Mouse (Mus musculus) limb, embryonic 11.5 days (tissue): ENCODE data around the gene Dnajc11. TPM values are rescaled to one million over a fixed set of nuclear protein-coding genes. Genes with fewer than 3 reads are reported as not detected.

ENCODE experiments used
- ATAC-seq: fragments of 200-750 bp; cut with Nextera tagmentation; 2 replicates; pipeline ENCODE4 v1.8.0; 2017; ENCODE audit warnings: low read depth; ENCODE audit not compliant: insufficient number of reproducible peaks, low FRiP score, low TSS enrichment
- DNase-seq: peaks from one replicate; pipeline ENCODE4 v3.0.0-alpha.2; 2015; ENCODE audit warnings: low spot score
- H3K27ac ChIP-seq: fragments of 300-500 bp; sonication (generic); replicated peaks from 2 replicates; pipeline ENCODE4 v1.5.1; 2014; ENCODE audit warnings: low read depth, mild to moderate bottlenecking, low read length
- H3K27me3 ChIP-seq: fragments of 300-500 bp; sonication (generic); 2 replicates; pipeline ENCODE4 v1.6.1; 2014; ENCODE audit warnings: mild to moderate bottlenecking, low read length, mixed read lengths; ENCODE audit not compliant: control insufficient read depth, insufficient read depth
- H3K36me3 ChIP-seq: fragments of 300-500 bp; sonication (generic); 2 replicates; pipeline ENCODE4 v1.6.1; 2014; ENCODE audit warnings: mild to moderate bottlenecking, low read length, moderate library complexity, mixed read lengths; ENCODE audit not compliant: control insufficient read depth, insufficient read depth
- H3K4me1 ChIP-seq: fragments of 300-500 bp; sonication (generic); 2 replicates; pipeline ENCODE4 v1.6.1; 2014; ENCODE audit warnings: low read length, mixed read lengths; ENCODE audit not compliant: control insufficient read depth, insufficient read depth
- H3K4me2 ChIP-seq: fragments of 300-500 bp; sonication (generic); 2 replicates; pipeline ENCODE4 v1.6.1; 2014; ENCODE audit warnings: low read depth, mild to moderate bottlenecking, moderate library complexity; ENCODE audit not compliant: severe bottlenecking
- H3K4me3 ChIP-seq: fragments of 300-500 bp; sonication (generic); 2 replicates; pipeline ENCODE4 v1.5.1; 2014; ENCODE audit warnings: low read depth, low read length
- H3K9ac ChIP-seq: fragments of 300-500 bp; sonication (generic); 2 replicates; pipeline ENCODE4 v1.6.1; 2014; ENCODE audit warnings: mild to moderate bottlenecking, low read length
- H3K9me3 ChIP-seq: fragments of 300-500 bp; sonication (generic); 2 replicates; pipeline ENCODE4 v1.6.1; 2016; ENCODE audit warnings: low read length; ENCODE audit not compliant: control insufficient read depth
- WGBS: fragments of 180-500 bp; shearing (Covaris S2); extraction: QIAGEN DNeasy Blood & Tissue Kit; methylation state at CpG from one replicate; pipeline ENCODE4 v1.1.7; 2014; 5-methylcytosine and 5-hydroxymethylcytosine counted together
- polyA plus RNA-seq: library from polyadenylated mRNA; unstranded; fragments of >200 nt; fragmentation: Nextera tagmentation; extraction: Ambion mirVana; gene quantifications from 2 replicates; pipeline ENCODE4 v1.2.1, GENCODE M21; 2014

Gene Dnajc11
- polyA plus RNA-seq, 1 experiment from 2014 or later = 90.9 TPM

DNA sequence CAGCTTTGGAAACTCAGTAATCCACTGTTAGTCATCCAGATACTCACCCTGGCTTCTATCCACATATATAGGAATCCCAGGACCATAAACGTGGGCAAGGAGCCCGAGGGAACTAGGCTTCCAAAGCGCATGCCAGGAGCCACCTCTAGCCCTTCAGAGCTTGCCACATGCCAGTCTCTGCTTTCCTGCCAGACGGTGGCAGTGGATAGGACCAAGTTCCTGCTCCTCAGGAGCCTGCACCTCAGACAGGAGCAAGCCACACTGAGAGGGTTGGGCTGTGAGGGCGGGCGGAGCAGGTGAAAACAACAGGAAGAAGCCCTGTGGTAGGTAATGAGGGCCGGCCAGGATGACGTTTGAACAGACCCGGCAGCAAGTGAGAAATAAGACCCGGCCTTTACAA, 52.4 kb downstream of the Dnajc11 start:
- H3K27ac ChIP-seq = no peak overlapping the region

GRCm38 (mm10) chr4:151986650-151987049, 53.2 kb downstream of the Dnajc11 start:
- H3K27ac ChIP-seq = no peak overlapping the region
- no peak for DNase-seq
- H3K4me1 ChIP-seq = peaks cover 21% of the 10 kb centered on the region
- no peak overlapping the region for H3K4me3 ChIP-seq
- H3K27me3 ChIP-seq = no peaks in the 10 kb centered on the region
- H3K4me2 ChIP-seq = no peak overlapping the region
- no peak overlapping the region for H3K9ac ChIP-seq
- peaks cover 9% of the 10 kb centered on the region for H3K36me3 ChIP-seq
- H3K9me3 ChIP-seq = no peaks in the 10 kb centered on the region
- ATAC-seq = no peak
- 62% methylated on average over 8 of the region's 8 CpGs for WGBS

More for the DNA sequence above, 52.4 kb downstream of the Dnajc11 start:
- 23% methylated on average over 10 of the region's 10 CpGs for WGBS
- DNase-seq = no peak
- Histone ChIP-seq H3K36me3 (peaks cover 4% of the 10 kb centered on the region; the same call in 1 of the 2 replicates), H3K4me1 (peaks cover 21% of the 10 kb centered on the region), H3K9me3 (no peaks in the 10 kb centered on the region), H3K9ac (no peak overlapping the region), H3K4me2 (no peak overlapping the region), H3K4me3 (no peak overlapping the region), H3K27me3 (no peaks in the 10 kb centered on the region)
- no peak for ATAC-seq

- H3K4me3 ChIP-seq = peak overlapping the region; percentile 78
- no peaks in the 10 kb centered on the region for H3K9me3 ChIP-seq
- WGBS = 33% methylated on average over 10 of the region's 10 CpGs
- H3K4me1 ChIP-seq = peaks cover 17% of the 10 kb centered on the region
- peaks cover 15% of the 10 kb centered on the region for H3K36me3 ChIP-seq
- DNase-seq (no peak), ATAC-seq (no peak)
- H3K9ac ChIP-seq = peak overlapping the region; percentile 96
- H3K4me2 ChIP-seq = peak overlapping the region; percentile 88
- H3K27me3 ChIP-seq = no peaks in the 10 kb centered on the region
- no peak overlapping the region; the same call in 1 of the 2 replicates for H3K27ac ChIP-seq
Observed at GRCm38 (mm10) chr4:151988014-151988341, 54.5 kb downstream of the Dnajc11 start.

GRCm38 (mm10) chr4:151988342-151989109, 55.0 kb downstream of the Dnajc11 start, which contains the start of gene Thap3:
Gene Thap3 (minus strand): TSS chr4:151988997.
- under 1% methylated on average over 52 of the region's 54 CpGs for WGBS
- H3K4me3 ChIP-seq = peak within 1 kb of the TSS; percentile 78
- no peaks in the 10 kb centered on the region for H3K9me3 ChIP-seq
- DNase-seq = peak; percentile 85
- H3K36me3 ChIP-seq = peaks cover 15% of the 10 kb centered on the region
- no peaks in the 10 kb centered on the region for H3K27me3 ChIP-seq
- peaks cover 19% of the 10 kb centered on the region for H3K4me1 ChIP-seq
- H3K4me2 ChIP-seq = peak within 1 kb of the TSS; percentile 88
- H3K27ac ChIP-seq = peak within 1 kb of the TSS; percentile 60
- H3K9ac ChIP-seq = peak within 1 kb of the TSS; percentile 96
- peak; percentile 69 for ATAC-seq

- 24% methylated on average over 6 of the region's 6 CpGs for WGBS
- ATAC-seq = peak; percentile 22; the same call in 1 of the 2 replicates
- Histone ChIP-seq H3K4me1 (peaks cover 21% of the 10 kb centered on the region), H3K4me3 (peak overlapping the region; percentile 78), H3K4me2 (peak overlapping the region; percentile 20), H3K27me3 (no peaks in the 10 kb centered on the region), H3K36me3 (peaks cover 15% of the 10 kb centered on the region), H3K9me3 (no peaks in the 10 kb centered on the region), H3K27ac (peak overlapping the region; percentile 60; the same call in 1 of the 2 replicates), H3K9ac (peak overlapping the region; percentile 96)
- no peak for DNase-seq
Observed at GRCm38 (mm10) chr4:151989110-151989488, 55.6 kb downstream of the Dnajc11 start.

DNA sequence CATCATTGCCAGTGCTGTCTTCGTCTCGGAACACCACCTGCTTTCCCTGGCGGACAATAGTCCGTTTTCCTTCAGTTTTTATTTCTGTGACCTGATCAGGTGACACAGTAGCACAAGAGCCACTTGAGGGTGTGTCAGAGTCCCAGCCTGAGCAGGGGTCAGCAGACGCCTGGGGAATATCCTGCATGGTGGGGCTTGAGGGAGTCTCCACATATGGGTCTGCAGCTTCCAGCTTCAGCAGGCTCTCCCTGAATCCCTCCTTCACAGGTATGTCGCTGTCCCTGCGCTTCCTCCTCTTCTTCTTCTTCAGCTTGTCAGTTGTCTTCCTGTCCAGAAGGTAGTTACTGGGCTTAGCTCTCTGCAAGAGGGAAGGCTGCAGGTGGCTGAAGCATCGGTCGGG, 58.6 kb downstream of the Dnajc11 start:
- no peak for DNase-seq
- no peaks in the 10 kb centered on the region for H3K9me3 ChIP-seq
- no peaks in the 10 kb centered on the region for H3K27me3 ChIP-seq
- no peak for ATAC-seq
- H3K4me2 ChIP-seq = no peak overlapping the region
- H3K9ac ChIP-seq = no peak overlapping the region
- peaks cover 15% of the 10 kb centered on the region for H3K36me3 ChIP-seq
- H3K27ac ChIP-seq = no peak overlapping the region
- H3K4me1 ChIP-seq = peaks cover 13% of the 10 kb centered on the region
- 92% methylated on average over 9 of the region's 9 CpGs for WGBS
- H3K4me3 ChIP-seq = no peak overlapping the region

GRCm38 (mm10) chr4:151993035-151993434, 59.5 kb downstream of the Dnajc11 start:
- no peaks in the 10 kb centered on the region for H3K27me3 ChIP-seq
- 0 out of 2 replicates have a peak overlapping the region, but pooled peaks have one; percentile 5 for H3K9ac ChIP-seq
- ATAC-seq (no peak), DNase-seq (no peak)
- H3K27ac ChIP-seq = no peak overlapping the region
- H3K4me2 ChIP-seq = no peak overlapping the region
- no peaks in the 10 kb centered on the region for H3K9me3 ChIP-seq
- peaks cover 15% of the 10 kb centered on the region for H3K36me3 ChIP-seq
- H3K4me3 ChIP-seq = no peak overlapping the region
- H3K4me1 ChIP-seq = peaks cover 9% of the 10 kb centered on the region
- 92% methylated on average over 6 of the region's 6 CpGs for WGBS

DNA sequence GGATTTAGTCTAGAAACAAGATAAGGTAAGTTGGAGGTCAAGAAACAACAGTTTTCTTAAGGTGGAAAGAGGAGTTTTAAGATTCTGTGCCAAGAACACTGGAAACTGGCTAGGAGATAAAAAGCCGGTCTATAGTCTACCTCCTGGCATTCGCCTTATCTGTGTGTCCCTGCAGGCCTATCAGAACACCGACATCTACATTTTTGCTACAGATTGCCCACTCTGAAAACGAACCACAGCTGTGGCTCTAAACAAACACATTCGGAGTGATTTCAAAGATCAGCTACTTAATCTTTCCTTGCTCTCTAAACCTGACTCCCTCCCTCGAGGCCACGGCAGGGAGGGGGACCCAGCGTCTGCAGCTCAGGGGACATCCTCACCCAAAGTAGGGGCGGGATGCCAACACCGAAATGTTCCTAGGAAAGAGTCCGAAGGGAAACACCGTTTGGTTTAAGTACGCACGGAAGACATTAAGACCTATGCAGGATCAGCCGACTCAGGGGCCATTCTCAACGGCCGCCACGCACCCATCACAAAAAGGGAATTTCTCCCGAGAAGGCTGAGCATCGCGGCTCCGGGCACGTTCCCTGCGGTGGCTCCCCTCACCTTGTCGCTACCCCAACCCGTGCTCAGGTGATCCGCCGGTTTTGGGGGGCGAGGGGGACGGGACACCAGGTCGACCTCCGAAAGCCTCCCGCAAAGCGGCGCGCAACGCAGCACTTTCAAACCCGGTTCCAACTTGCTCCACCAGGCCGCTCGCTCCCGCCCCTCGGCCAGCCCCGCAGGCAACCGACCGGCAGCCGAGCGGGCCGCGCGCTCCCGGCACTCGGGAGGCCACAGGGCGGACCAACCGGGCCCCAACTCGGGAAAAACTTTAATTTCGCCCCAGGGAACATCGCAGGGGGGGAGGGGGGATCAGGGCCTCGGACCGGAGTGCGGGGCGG, 61.0 kb downstream of the Dnajc11 start:
- peak; percentile 64 for DNase-seq

More for the DNA sequence above, 61.0 kb downstream of the Dnajc11 start:
- Histone ChIP-seq H3K27ac (peak overlapping the region; percentile 68), H3K4me3 (peak overlapping the region; percentile 98), H3K9ac (peak overlapping the region; percentile 89), H3K27me3 (no peaks in the 10 kb centered on the region), H3K4me1 (peaks cover 8% of the 10 kb centered on the region), H3K9me3 (no peaks in the 10 kb centered on the region), H3K36me3 (peaks cover 15% of the 10 kb centered on the region), H3K4me2 (peak overlapping the region; percentile 78)
- no peak for ATAC-seq
- WGBS = 2% methylated on average over 59 of the region's 61 CpGs
